Mouse (Mus musculus): ENCODE results near the gene Gm11236.
"Not testable (repeated sequence)": the region's sequence is repeated elsewhere in the genome, so short reads cannot be mapped to it uniquely, and the experiment has no call there.

DNA sequence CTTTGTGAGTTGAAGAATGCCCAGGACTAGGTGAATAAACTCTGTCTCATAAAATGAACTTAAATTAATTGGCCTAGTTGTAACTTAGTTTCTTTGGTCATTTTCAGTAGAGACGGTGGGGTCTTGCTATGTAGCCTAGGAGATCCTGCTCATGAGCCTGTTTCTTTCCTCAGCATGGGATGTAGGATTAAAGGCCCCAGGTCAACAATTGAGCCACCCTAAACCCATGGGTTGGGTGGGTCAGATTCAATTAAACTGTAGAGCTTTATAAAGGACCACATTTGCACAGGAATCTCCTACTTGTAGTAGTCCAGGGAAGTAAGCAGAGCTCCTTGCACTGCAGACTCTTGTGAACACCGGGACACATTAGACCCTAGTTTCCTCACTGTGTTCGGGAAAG lies 15.2 kb upstream of the Gm11236 start, which contains the start of gene Gm11237:
- not testable (repeated sequence) for TF ChIP-seq GATA1, TAL1 (IDR thresholded peaks at IDR 0.05; ENCODE audit: low read length)

Measured in erythroblast, embryonic 14.5 days (primary cell).